Mouse (Mus musculus) kidney, postnatal 0 days (tissue): ENCODE measurements around the gene 4931409K22Rik. TPM values are rescaled to one million over a fixed set of nuclear protein-coding genes. Genes with fewer than 3 reads are reported as not detected.

Experiments used
- ATAC-seq: fragments of 200-750 bp; cut with Nextera tagmentation; replicated peaks from 2 replicates; pipeline ENCODE4 v1.8.0; 2017; ENCODE audit warnings: low read depth, moderate number of reproducible peaks, moderate TSS enrichment, moderate library complexity; ENCODE audit not compliant: low FRiP score
- DNase-seq: peaks from one replicate; pipeline ENCODE4 v3.0.0-alpha.2; 2016; ENCODE audit warnings: low spot score
- H3K27ac ChIP-seq: fragments of 300-500 bp; sonication (generic); 2 replicates; pipeline ENCODE4 v1.5.1; 2014; ENCODE audit warnings: mild to moderate bottlenecking
- H3K27me3 ChIP-seq: fragments of 300-500 bp; sonication (generic); 2 replicates; pipeline ENCODE4 v1.6.1; 2014; ENCODE audit warnings: low read length, mixed read lengths; ENCODE audit not compliant: insufficient read depth
- H3K36me3 ChIP-seq: fragments of 300-500 bp; sonication (generic); 2 replicates; pipeline ENCODE4 v1.6.1; 2014; ENCODE audit warnings: low read length, mixed read lengths; ENCODE audit not compliant: insufficient read depth
- H3K4me1 ChIP-seq: fragments of 300-500 bp; sonication (generic); replicated peaks from 2 replicates; pipeline ENCODE4 v1.6.1; 2014; ENCODE audit warnings: antibody characterized with exemption, low read length, mixed read lengths; ENCODE audit not compliant: insufficient read depth
- H3K4me2 ChIP-seq: fragments of 300-500 bp; sonication (generic); 2 replicates; pipeline ENCODE4 v1.6.1; 2014; ENCODE audit warnings: mild to moderate bottlenecking, low read length, moderate library complexity, mixed read lengths
- H3K4me3 ChIP-seq: fragments of 300-500 bp; sonication (generic); replicated peaks from 2 replicates; pipeline ENCODE4 v1.5.1; 2014; ENCODE audit warnings: low read depth, low read length
- H3K9ac ChIP-seq: fragments of 300-500 bp; sonication (generic); 2 replicates; pipeline ENCODE4 v1.6.1; 2014; ENCODE audit warnings: low read depth, low read length
- H3K9me3 ChIP-seq: fragments of 300-500 bp; sonication (generic); replicated peaks from 2 replicates; pipeline ENCODE4 v1.6.1; 2016; ENCODE audit warnings: low read length, inconsistent platforms, mixed read lengths
- CTCF ChIP-seq: IDR thresholded peaks from 2 replicates; pipeline ENCODE4 v1.5.1; 2016; ENCODE audit warnings: antibody characterized with exemption, low read depth, mild to moderate bottlenecking, moderate library complexity
- WGBS: fragments of 180-500 bp; shearing (Covaris S2); extraction: QIAGEN DNeasy Blood & Tissue Kit; methylation state at CpG from one replicate; pipeline ENCODE4 v1.1.7; 2014; 5-methylcytosine and 5-hydroxymethylcytosine counted together
- polyA plus RNA-seq: library from polyadenylated mRNA; unstranded; fragments of >200 nt; fragmentation: Nextera tagmentation; extraction: Ambion mirVana; gene quantifications from 2 replicates; pipeline ENCODE4 v1.2.1, GENCODE M21; 2015

The 4931409K22Rik gene
- polyA plus RNA-seq, 1 experiment from 2014 or later: 0.12 TPM

- peak overlapping the region; percentile 54 for H3K9ac ChIP-seq
- peak; percentile 62 for TF ChIP-seq CTCF
- DNase-seq (peak; percentile 54), ATAC-seq (peak; percentile 23)
- H3K27me3 ChIP-seq: peaks cover 4% of the 10 kb centered on the region; the same call in 1 of the 2 replicates
- H3K4me3 ChIP-seq: peak overlapping the region; percentile 43
- peak overlapping the region; percentile 97 for H3K4me2 ChIP-seq
- peaks cover 35% of the 10 kb centered on the region for H3K4me1 ChIP-seq
- no peak overlapping the region for H3K27ac ChIP-seq
- 1% methylated on average over 36 of the region's 41 CpGs for WGBS
- no peaks in the 10 kb centered on the region for H3K9me3 ChIP-seq
- peaks cover 18% of the 10 kb centered on the region for H3K36me3 ChIP-seq
These were observed 42.0 kb upstream of the 4931409K22Rik start for GRCm38 (mm10) chr5:24598570-24599006.

GRCm38 (mm10) chr5:24597901-24598569 lies 41.4 kb upstream of the 4931409K22Rik start:
- WGBS: 21% methylated on average over 15 of the region's 15 CpGs
- H3K27ac ChIP-seq: no peak overlapping the region
- peak overlapping the region; percentile 43 for H3K4me3 ChIP-seq
- no peaks in the 10 kb centered on the region for H3K9me3 ChIP-seq
- no peak for DNase-seq
- TF ChIP-seq CTCF: no peak; the same call in 1 of the 2 replicates
- peak overlapping the region; percentile 97 for H3K4me2 ChIP-seq
- peak overlapping the region; percentile 54 for H3K9ac ChIP-seq
- ATAC-seq: no peak
- H3K36me3 ChIP-seq: peaks cover 21% of the 10 kb centered on the region
- H3K4me1 ChIP-seq: peaks cover 30% of the 10 kb centered on the region
- H3K27me3 ChIP-seq: peaks cover 4% of the 10 kb centered on the region; the same call in 1 of the 2 replicates

GRCm38 (mm10) chr5:24597221-24597728 lies 40.7 kb upstream of the 4931409K22Rik start:
- Histone ChIP-seq H3K36me3 (peaks cover 25% of the 10 kb centered on the region), H3K27me3 (peaks cover 4% of the 10 kb centered on the region; the same call in 1 of the 2 replicates), H3K27ac (no peak overlapping the region), H3K4me1 (peaks cover 28% of the 10 kb centered on the region), H3K9ac (no peak overlapping the region), H3K4me3 (no peak overlapping the region), H3K9me3 (no peaks in the 10 kb centered on the region), H3K4me2 (no peak overlapping the region)
- WGBS: 51% methylated on average over 2 of the region's 2 CpGs
- peak; percentile 80 for TF ChIP-seq CTCF
- no peak; the same call in 1 of the 2 replicates for ATAC-seq
- DNase-seq: peak; percentile 94

GRCm38 (mm10) chr5:24596519-24597171 lies 40.0 kb upstream of the 4931409K22Rik start:
- WGBS: 20% methylated on average over 11 of the region's 11 CpGs
- Histone ChIP-seq H3K4me1 (peaks cover 26% of the 10 kb centered on the region), H3K36me3 (peaks cover 25% of the 10 kb centered on the region), H3K9me3 (no peaks in the 10 kb centered on the region), H3K9ac (no peak overlapping the region; the same call in 1 of the 2 replicates), H3K27ac (no peak overlapping the region), H3K4me2 (no peak overlapping the region), H3K4me3 (no peak overlapping the region), H3K27me3 (peaks cover 4% of the 10 kb centered on the region; the same call in 1 of the 2 replicates)
- DNase-seq: no peak
- no peak for ATAC-seq
- no peak for TF ChIP-seq CTCF

- H3K36me3 ChIP-seq: peaks cover 25% of the 10 kb centered on the region
- no peak overlapping the region for H3K4me2 ChIP-seq
- 70% methylated on average over 14 of the region's 14 CpGs for WGBS
- DNase-seq (no peak), ATAC-seq (no peak)
- no peak overlapping the region for H3K4me3 ChIP-seq
- H3K4me1 ChIP-seq: peaks cover 18% of the 10 kb centered on the region
- peaks cover 4% of the 10 kb centered on the region; the same call in 1 of the 2 replicates for H3K27me3 ChIP-seq
- no peak overlapping the region; the same call in 1 of the 2 replicates for H3K9ac ChIP-seq
- H3K9me3 ChIP-seq: no peaks in the 10 kb centered on the region
- no peak overlapping the region for H3K27ac ChIP-seq
- peak; percentile 5; the same call in 1 of the 2 replicates for TF ChIP-seq CTCF
These were observed 39.3 kb upstream of the 4931409K22Rik start for GRCm38 (mm10) chr5:24595786-24596380.

GRCm38 (mm10) chr5:24595261-24595660 lies 38.7 kb upstream of the 4931409K22Rik start:
- no peak overlapping the region for H3K27ac ChIP-seq
- H3K9me3 ChIP-seq: no peaks in the 10 kb centered on the region
- H3K36me3 ChIP-seq: peaks cover 25% of the 10 kb centered on the region
- 89% methylated on average over 5 of the region's 5 CpGs for WGBS
- H3K9ac ChIP-seq: no peak overlapping the region
- no peak for ATAC-seq
- peaks cover 4% of the 10 kb centered on the region; the same call in 1 of the 2 replicates for H3K27me3 ChIP-seq
- TF ChIP-seq CTCF: no peak
- peaks cover 16% of the 10 kb centered on the region for H3K4me1 ChIP-seq
- H3K4me2 ChIP-seq: no peak overlapping the region
- DNase-seq: no peak
- no peak overlapping the region for H3K4me3 ChIP-seq
